Comparison of ENCODE assay signal across 24 mouse cellular contexts in genomic region chr1:71967574-71968104, GRCm38 (mm10).
"Had no signal": no experiment of that assay in that cellular context is flagged by ENCODE, and none has a peak within 500 bp of the region (broad histone marks: within the 10 kb centered on the region; RNA-seq: fewer than 3 reads in every experiment).

No protein-coding gene starts in this region.

- H3K9ac ChIP-seq: limb, embryonic 13.5 days; liver, embryonic 12.5 days; liver, embryonic 15.5 days; lung, embryonic 14.5 days; midbrain, embryonic 13.5 days; neural tube, embryonic 12.5 days; neural tube, embryonic 15.5 days had no signal

- H3K4me1 ChIP-seq: limb, embryonic 13.5 days; liver, embryonic 12.5 days; liver, embryonic 15.5 days; megakaryocyte, embryonic 14.5 days; midbrain, embryonic 10.5 days; midbrain, embryonic 13.5 days; neural tube, embryonic 12.5 days; neural tube, embryonic 15.5 days had no signal

- H3K27me3 ChIP-seq: limb, embryonic 13.5 days; liver, embryonic 12.5 days; liver, embryonic 15.5 days; megakaryocyte, embryonic 14.5 days; midbrain, embryonic 13.5 days; neural tube, embryonic 12.5 days; neural tube, embryonic 15.5 days had no signal

- DNase-seq: kidney, adult 18-20 months; kidney, adult 9 months; kidney, postnatal 14 days; kidney, postnatal 4 days; layer of hippocampus, adult 9-11 months; liver; lung, embryonic 14.5 days; right cerebral cortex, adult 18-20 months; right cerebral cortex, postnatal 14 days; right cerebral cortex, postnatal 4 days; thymus, adult 2 months; thymus, postnatal 14 days; thymus, postnatal 4 days had no signal

- H3K4me2 ChIP-seq: limb, embryonic 13.5 days; liver, embryonic 12.5 days; liver, embryonic 15.5 days; lung, embryonic 14.5 days; midbrain, embryonic 13.5 days; neural tube, embryonic 12.5 days; neural tube, embryonic 15.5 days had no signal

- H3K36me3 ChIP-seq: limb, embryonic 10.5 days; limb, embryonic 13.5 days; liver, embryonic 12.5 days; liver, embryonic 15.5 days; midbrain, embryonic 10.5 days; midbrain, embryonic 13.5 days; neural tube, embryonic 12.5 days; neural tube, embryonic 15.5 days had no signal

- H3K9me3 ChIP-seq: limb, embryonic 10.5 days; limb, embryonic 13.5 days; liver, embryonic 12.5 days; liver, embryonic 15.5 days; midbrain, embryonic 10.5 days; midbrain, embryonic 13.5 days; neural tube, embryonic 12.5 days; neural tube, embryonic 15.5 days had no signal

- H3K27ac ChIP-seq: layer of hippocampus, adult 2 months; limb, embryonic 10.5 days; limb, embryonic 13.5 days; liver, embryonic 12.5 days; liver, embryonic 15.5 days; midbrain, embryonic 10.5 days; midbrain, embryonic 13.5 days; neural tube, embryonic 12.5 days; neural tube, embryonic 15.5 days; stomach, postnatal 0 days had no signal

- H3K4me3 ChIP-seq: layer of hippocampus, adult 2 months; limb, embryonic 10.5 days; limb, embryonic 13.5 days; liver, embryonic 12.5 days; liver, embryonic 15.5 days; megakaryocyte, embryonic 14.5 days; midbrain, embryonic 10.5 days; midbrain, embryonic 13.5 days; neural tube, embryonic 12.5 days; neural tube, embryonic 15.5 days had no signal

- ATAC-seq: liver, embryonic 12.5 days; midbrain, embryonic 13.5 days had no signal
